Mouse (Mus musculus) lung, postnatal 14 days (tissue): ENCODE data around the gene Arhgap31.
A peak's percentile ranks its signal among the peaks of the same experiment; 100 is the strongest.

Experiments used
- DNase-seq: peaks from one replicate; pipeline ENCODE4 v3.0.0; 2021

The Arhgap31 gene

GRCm38 (mm10) chr16:38596099-38596498 is 117.0 kb downstream of the Arhgap31 start:
- no peak for DNase-seq

GRCm38 (mm10) chr16:38594435-38594834 is 118.6 kb downstream of the Arhgap31 start:
- no peak for DNase-seq

GRCm38 (mm10) chr16:38592946-38593345 is 120.1 kb downstream of the Arhgap31 start:
- no peak for DNase-seq

GRCm38 (mm10) chr16:38592026-38592678 is 120.9 kb downstream of the Arhgap31 start:
- no peak for DNase-seq

- DNase-seq: no peak
Observed at GRCm38 (mm10) chr16:38591506-38591905, 121.6 kb downstream of the Arhgap31 start.

- no peak for DNase-seq
Observed at GRCm38 (mm10) chr16:38587572-38587971, 125.5 kb downstream of the Arhgap31 start.

- DNase-seq: no peak
Observed at GRCm38 (mm10) chr16:38587163-38587562, 125.9 kb downstream of the Arhgap31 start.

- DNase-seq: no peak
Observed at GRCm38 (mm10) chr16:38585186-38585585, 127.9 kb downstream of the Arhgap31 start.

- no peak for DNase-seq
Observed at GRCm38 (mm10) chr16:38584761-38585160, 128.3 kb downstream of the Arhgap31 start.

GRCm38 (mm10) chr16:38571481-38571880 is 141.6 kb downstream of the Arhgap31 start:
- DNase-seq: no peak

- no peak for DNase-seq
Observed at GRCm38 (mm10) chr16:38568192-38568591, 144.9 kb downstream of the Arhgap31 start.

GRCm38 (mm10) chr16:38563516-38563915 is 149.6 kb downstream of the Arhgap31 start:
- DNase-seq: no peak

- DNase-seq: no peak
Observed at GRCm38 (mm10) chr16:38562968-38563327, 150.1 kb downstream of the Arhgap31 start.

GRCm38 (mm10) chr16:38562131-38562967 is 150.7 kb downstream of the Arhgap31 start:
- peak; percentile 96 for DNase-seq

GRCm38 (mm10) chr16:38558221-38558748 is 154.8 kb downstream of the Arhgap31 start, which contains the start of gene Tmem39a:
Gene Tmem39a (plus strand): TSS chr16:38558698.
- DNase-seq: no peak

GRCm38 (mm10) chr16:38555988-38556387 is 157.1 kb downstream of the Arhgap31 start:
- no peak for DNase-seq

- peak; percentile 76 for DNase-seq
Observed at GRCm38 (mm10) chr16:38549479-38550396, 163.3 kb downstream of the Arhgap31 start, which contains the start of gene Poglut1. Gene Poglut1 (minus strand): TSS chr16:38550258.
